Mouse (Mus musculus) common myeloid progenitor, adult 5-6 weeks (primary cell): ENCODE results near the gene Paqr3. TPM values are rescaled to one million over a fixed set of nuclear protein-coding genes. Genes with fewer than 3 reads are reported as not detected.

Experiments used
- ATAC-seq: replicated peaks from 2 replicates; pipeline ENCODE4 v1.8.0; 2016; ENCODE audit warnings: low read depth, mild to moderate bottlenecking, moderate TSS enrichment, inconsistent platforms; ENCODE audit not compliant: poor library complexity, severe bottlenecking
- total RNA-seq: library from RNA; stranded (forward); fragments of 200-1000, 187-1606 nt; gene quantifications from 2 replicates; pipeline ENCODE4 v1.2.3, GENCODE M21; 2017

Gene Paqr3
- total RNA-seq, 1 experiment from 2014 or later: 2.9 TPM

- ATAC-seq: no peak
These were observed 24.3 kb downstream of the Paqr3 start for GRCm38 (mm10) chr5:97087030-97087630.

GRCm38 (mm10) chr5:97085071-97085470 is 26.3 kb downstream of the Paqr3 start:
- no peak for ATAC-seq

GRCm38 (mm10) chr5:97084541-97084940 is 26.9 kb downstream of the Paqr3 start:
- no peak for ATAC-seq

- ATAC-seq: no peak
These were observed 27.7 kb downstream of the Paqr3 start for GRCm38 (mm10) chr5:97083701-97084100.

GRCm38 (mm10) chr5:97081481-97081880 is 29.9 kb downstream of the Paqr3 start:
- no peak for ATAC-seq

GRCm38 (mm10) chr5:97078641-97079040 is 32.8 kb downstream of the Paqr3 start:
- no peak for ATAC-seq

- ATAC-seq: no peak
These were observed 33.7 kb downstream of the Paqr3 start for GRCm38 (mm10) chr5:97077676-97078075.

GRCm38 (mm10) chr5:97076167-97076566 is 35.2 kb downstream of the Paqr3 start:
- ATAC-seq: no peak

- no peak for ATAC-seq
These were observed 35.8 kb downstream of the Paqr3 start for GRCm38 (mm10) chr5:97075476-97076151.

- no peak for ATAC-seq
These were observed 45.6 kb downstream of the Paqr3 start for GRCm38 (mm10) chr5:97065746-97066145.

- no peak for ATAC-seq
These were observed 49.4 kb downstream of the Paqr3 start for GRCm38 (mm10) chr5:97062041-97062440.

GRCm38 (mm10) chr5:97060864-97061263 is 50.5 kb downstream of the Paqr3 start:
- ATAC-seq: no peak

- no peak for ATAC-seq
These were observed 54.5 kb downstream of the Paqr3 start for GRCm38 (mm10) chr5:97056791-97057450.

GRCm38 (mm10) chr5:97056359-97056758 is 55.0 kb downstream of the Paqr3 start:
- no peak for ATAC-seq

GRCm38 (mm10) chr5:97055511-97056068 is 55.8 kb downstream of the Paqr3 start:
- peak; percentile 91 for ATAC-seq

- ATAC-seq: peak; percentile 7; the same call in 1 of the 2 replicates
These were observed 56.6 kb downstream of the Paqr3 start for GRCm38 (mm10) chr5:97054801-97055200.

GRCm38 (mm10) chr5:97054166-97054565 is 57.2 kb downstream of the Paqr3 start:
- no peak for ATAC-seq

GRCm38 (mm10) chr5:97048905-97049304 is 62.5 kb downstream of the Paqr3 start:
- no peak for ATAC-seq

GRCm38 (mm10) chr5:97046680-97047079 is 64.7 kb downstream of the Paqr3 start:
- no peak for ATAC-seq

GRCm38 (mm10) chr5:97045260-97045659 is 66.1 kb downstream of the Paqr3 start:
- ATAC-seq: no peak
